Mouse (Mus musculus) lung, adult 18-20 months (tissue): ENCODE results near the gene Ptch1.

ENCODE experiments used
- DNase-seq, 2 experiments: peaks; one replicate each; pipeline ENCODE4 v3.0.0; 2022; ENCODE audit warnings: mixed read lengths in 2 of 2

The Ptch1 gene

DNA sequence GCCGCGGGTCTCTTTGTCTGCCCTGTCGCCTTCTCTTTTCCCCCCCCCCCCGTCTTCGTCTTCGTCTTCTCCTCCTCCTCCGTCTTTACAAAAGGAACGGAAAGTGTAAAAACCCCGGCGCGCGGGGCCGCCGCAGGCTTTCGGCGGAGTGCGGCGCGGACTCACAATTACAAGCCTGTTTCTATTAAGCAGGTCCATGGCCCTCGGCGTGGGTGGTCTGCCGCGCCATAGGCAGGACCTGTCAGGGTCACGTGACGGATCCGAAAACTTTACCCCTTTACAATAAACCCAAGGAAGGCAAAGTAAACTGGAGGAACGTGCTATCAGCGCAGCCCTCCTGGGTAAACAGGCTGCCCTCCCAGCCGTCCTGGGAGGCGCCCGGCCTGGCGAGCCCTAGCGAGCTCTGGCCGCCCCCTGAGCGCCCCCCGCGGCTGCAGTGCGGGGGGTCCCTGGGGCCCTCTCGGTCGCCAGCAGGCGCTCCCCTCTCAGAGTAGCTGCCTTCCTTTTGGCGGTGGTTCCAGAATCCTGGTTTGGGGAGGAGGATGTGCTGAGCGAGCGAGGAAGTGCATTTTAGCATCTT is at the start of gene Ptch1:
TSS of gene Ptch1 (minus strand) at position 343 of the 580 bp plus-strand sequence.
- peak; percentile 18 to 25 for DNase-seq

DNA sequence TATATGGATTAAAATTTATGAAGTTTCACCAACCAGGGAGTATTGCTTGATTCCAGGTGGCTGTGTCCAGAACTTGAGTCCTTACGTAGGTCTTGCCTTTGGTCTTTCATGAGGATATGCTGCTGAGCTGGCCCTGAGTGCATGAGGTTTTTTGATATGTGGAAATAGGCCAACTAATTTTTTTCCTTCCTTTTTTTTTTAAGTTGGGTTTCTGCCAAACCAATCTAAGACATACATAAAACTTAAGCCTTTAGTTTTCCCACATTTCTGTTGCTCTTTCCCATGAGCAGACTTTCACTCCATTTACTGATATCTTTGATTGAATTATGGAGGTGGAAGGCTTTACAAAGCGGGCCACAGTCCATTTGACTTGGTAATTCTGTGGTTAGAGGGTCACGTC is 47.9 kb upstream of the Ptch1 start:
- DNase-seq: no peak

DNA sequence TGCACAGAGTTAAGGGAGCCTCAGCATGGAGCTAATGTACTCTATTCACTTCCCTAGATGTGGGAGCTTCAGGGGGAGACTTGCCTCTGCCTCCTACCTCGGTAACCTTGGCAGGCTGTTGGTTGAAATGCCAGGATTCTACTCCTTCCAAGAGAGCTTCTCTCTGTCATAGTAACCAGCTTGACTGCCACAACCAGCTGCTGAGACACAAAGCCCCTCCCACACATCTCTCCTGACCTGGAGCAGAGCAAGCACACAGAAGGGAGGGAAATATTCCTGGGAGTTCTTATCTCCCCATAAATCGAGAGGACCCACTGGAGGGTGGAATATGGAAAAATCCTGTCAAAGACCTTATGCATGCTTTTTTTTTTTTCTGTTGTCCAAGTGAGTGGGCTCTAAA is 39.8 kb upstream of the Ptch1 start:
- DNase-seq: no peak

DNA sequence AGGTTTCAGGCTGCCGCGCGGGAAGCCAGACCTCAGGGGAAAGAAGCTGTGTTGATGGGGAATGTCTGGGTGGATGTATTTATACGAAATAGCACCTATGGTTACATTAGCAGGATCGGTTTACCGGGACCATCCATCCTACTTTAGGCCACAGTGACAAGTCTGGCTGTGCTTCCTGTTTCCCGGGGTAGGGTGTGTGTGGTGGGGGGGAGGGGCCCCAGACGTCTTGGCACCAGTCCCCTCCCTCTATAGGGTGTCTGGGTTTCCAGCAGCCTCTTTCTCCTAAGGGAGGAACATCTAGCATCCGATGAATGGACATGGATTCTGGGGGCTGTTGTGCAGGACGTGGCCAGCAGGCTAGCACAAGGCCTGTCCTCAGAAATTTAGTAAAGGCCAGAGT is 36.3 kb upstream of the Ptch1 start:
- no peak for DNase-seq

DNA sequence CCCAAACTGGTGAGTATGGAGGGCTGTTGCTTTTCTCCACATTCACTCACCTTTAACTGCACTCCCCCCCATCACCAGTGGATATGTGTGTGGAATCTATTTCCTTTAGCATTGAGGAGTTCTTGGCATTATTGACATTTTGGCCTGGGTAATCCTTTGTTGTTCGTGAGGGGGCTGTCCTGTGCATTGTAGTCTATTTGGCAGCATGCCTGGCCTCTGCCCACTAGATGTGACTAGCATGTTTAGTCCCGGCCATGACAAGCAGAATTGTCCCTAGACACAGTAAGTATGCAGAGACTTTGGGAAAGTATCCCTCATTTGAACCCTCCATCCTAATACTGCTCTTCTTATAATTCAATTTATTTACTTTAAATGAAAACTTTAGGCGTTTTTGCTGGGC is 24.2 kb upstream of the Ptch1 start:
- no peak for DNase-seq

DNA sequence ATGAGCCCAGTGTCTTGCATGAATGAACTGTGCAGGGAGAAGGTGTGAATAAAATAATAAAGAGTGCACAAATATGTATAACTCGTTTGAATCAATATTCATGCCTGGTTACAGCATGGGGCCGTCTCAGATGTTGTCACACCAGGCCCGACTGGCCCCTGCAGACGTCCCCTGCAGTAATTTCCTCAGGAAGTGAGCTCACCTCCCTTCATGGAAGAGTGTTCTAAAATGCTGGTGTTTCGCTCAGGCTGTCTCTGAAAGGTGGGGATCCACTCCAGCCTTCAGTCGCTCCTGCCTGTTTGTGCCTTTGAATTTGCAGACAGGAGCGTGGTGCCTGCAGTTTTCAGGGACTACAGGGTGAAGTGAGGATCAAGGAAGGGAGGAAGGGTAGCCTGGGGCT is 22.5 kb upstream of the Ptch1 start:
- DNase-seq: no peak

DNA sequence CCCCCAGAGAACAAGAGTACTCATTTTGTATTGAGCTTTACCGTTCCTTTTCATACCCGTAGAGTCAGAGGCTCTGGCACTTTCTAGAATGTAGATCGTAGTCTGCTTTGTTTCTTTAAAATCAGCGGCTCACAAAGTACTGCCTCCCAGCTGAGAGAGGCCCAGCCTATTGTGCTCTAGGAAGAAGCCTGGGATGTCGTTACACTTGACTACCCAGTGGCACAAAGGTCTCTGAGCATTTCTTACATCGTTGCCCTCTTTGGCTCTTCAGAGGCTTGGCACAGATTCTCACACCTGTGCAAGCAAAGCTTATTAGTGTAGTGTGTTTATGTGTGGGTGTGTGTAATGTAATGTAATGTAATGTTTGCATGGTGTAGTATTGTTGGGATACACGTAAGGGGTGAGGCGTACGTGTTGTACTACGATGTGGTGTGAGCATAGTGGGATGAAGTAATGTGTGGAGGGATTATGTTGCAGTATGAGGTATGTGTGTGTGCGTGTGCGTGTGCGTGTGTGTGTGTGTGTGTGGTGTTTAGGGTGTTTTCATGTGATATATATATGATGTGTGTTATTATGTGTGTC is 20.2 kb upstream of the Ptch1 start:
- no peak for DNase-seq

DNA sequence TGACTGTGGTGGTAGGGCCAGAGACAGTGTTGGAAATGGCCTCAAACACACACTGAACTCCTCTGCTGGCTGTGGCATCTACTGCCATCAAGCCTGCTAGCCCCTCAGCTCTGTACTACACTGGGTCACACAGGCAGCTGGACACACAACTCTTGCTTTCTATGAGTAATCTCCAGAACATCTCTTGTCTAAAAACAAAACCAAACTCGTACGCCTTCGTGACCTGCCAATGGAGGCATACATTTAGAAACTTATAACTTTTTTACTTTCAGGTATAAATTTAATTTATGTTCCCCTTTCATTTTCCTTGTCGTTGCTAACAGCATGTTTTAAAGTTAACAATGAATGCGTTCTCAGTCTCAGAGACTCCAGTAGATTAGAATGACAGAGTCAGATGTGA is 19.4 kb upstream of the Ptch1 start:
- no peak for DNase-seq

DNA sequence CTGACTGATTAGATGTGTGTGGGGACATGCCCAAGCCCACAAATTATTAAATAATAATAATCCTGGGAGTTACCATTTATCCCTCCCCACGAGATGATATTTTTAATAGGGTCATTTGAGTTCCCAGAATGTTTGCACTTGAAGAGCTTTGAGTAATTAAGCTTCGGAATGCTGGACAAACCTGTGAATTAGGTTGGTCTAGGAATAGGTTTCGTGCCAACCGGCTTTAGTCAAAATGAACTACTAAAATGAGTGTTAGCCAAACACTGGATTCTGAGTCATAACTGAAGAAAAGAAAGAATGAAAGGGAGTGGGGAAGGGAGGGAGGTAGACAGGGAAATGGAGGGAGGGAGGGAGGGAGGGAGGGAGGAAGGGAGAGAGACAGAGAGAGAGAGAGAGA is 1.2 kb upstream of the Ptch1 start:
- DNase-seq: no peak

DNA sequence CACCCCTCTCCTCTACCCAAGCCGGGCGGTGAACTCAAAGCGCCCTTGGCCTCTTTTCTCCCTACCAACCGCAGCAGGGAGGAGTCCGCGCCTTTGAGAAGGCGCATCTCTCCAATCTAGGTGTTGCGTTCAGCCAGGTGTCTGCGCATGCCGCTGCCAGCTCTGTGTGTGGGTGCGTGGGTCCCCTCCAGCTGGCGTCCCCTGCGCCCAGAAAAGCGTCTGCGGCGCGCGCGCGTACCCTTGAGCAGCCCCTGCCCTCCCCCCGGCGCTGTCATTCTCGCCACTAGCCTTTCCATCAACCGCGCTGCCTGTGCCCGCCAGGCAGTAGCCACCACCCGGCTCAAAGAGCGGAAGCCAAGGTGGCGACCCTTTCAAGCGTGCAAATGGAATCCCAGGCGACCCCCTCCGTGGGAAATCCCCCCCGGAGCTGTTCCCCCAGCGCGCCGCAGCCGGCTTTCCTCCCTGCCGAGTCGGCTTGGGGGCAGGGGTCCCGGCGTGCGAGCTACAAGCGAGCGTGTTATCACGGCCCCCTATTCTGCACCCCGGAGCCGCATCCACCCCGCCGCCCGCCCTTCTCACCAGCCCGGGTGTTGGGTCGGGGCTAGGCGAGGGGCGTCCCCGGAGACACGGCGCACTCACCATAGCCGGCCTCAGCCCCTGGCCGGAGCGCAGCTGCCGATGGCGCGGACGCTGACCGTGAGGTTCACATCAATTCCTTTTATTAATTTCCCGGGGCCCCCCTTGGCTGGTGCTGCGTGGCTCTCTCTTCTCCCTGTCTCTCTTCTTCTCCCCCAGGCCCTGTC is 744 bp downstream of the Ptch1 start:
- DNase-seq: no peak

DNA sequence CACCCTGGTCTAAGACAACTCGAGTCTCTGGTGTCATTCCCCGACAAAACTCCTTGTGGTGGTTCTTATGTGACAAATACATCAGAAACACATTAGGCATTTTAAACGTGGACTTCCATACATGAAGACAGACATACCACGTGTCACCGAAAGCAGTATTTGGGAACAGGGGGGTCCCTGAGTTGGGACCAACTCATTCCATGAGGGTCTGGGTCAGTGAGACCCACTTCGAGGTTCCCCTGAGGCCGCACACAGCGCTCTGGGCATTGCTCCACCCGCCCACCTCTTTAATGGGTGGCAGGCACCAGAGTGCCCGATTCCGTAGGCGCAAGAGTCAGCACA is 1.3 kb downstream of the Ptch1 start:
- DNase-seq: no peak

DNA sequence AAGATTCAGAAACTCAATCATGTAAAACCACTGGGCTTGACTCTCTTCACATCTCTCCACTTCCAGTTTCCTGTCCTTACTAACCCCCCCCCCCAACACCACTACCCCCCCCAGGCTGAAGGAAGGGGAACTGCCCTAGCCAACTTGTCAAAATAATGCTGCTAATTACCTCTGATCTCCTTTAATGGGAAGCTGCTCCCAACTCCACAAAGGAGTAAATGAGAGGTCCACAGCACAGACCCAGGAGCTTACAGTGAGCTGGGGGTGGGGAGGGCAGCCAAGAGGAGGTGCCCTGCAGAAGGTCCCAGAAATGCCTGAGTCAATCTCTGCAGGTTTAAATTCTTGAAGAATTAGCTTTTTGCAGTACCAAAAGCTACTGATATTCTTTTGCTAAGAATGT is 2.9 kb downstream of the Ptch1 start:
- no peak for DNase-seq

DNA sequence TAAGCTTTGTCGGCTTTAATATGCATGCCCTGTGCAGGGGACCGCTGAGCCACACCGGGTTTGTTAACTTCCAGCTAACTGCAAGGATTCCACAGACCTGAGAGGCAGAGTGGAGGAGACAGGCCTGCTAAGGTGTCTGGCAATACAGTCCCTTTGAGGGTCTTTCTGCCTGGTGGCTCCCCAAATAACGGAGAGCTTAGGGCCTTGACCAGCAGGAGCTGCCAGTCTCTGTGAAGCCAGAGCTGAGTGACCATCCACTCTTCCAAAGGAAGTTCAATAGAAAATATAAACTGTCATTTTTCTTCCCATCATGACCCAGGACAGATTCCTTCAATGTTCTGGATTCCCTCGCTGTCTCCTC is 4.0 kb downstream of the Ptch1 start:
- no peak for DNase-seq

DNA sequence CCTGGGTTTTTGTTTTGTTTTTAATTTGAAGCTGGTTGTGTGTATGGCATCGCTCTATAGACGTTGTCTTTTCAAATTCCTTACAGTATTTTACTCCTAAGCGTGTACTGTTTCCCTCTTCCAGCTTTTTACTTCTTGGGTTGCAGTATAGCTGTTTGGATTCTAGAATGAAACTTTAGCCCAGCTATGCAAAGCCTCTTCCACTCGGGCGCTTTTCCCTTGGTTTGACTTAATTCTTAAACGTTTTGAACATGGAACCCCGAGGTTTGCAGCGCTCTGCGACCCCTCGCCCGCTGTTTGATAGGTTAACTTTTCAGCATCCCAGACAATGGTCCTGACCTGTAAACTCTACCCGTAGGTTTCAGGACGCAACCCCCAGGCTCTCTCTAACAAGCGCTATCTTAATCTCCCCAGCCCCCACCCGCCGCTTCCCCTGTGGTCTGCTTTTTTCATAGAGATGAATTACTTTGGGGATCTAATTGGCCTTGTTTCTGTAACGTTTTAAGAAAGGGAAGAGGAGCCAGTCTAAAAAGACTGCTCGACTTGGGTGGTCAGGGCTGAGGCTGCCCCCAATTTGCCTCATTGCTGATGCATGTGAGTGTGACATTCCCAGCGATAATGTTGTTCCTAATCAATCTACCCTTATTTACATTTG is 4.5 kb downstream of the Ptch1 start:
- no peak for DNase-seq

DNA sequence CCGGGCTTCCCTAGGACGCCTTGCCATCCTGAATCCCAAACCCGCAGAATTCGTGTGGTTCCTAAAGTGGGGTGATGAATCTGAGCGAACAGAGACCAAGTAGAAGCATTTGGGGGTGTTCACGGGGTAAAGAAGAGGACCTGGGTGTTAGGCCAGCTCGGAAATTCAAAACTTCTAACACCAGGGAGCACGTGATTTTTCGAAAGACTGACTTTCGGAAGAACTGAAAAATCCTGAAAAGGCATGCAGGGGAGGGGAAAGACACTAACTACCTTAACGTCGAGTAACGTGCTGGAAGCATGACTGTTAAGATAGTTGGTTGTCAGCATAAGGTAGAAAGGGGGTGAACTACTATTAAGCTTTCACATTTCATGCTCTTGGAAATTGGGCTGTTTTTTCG is 5.1 kb downstream of the Ptch1 start:
- DNase-seq: no peak

DNA sequence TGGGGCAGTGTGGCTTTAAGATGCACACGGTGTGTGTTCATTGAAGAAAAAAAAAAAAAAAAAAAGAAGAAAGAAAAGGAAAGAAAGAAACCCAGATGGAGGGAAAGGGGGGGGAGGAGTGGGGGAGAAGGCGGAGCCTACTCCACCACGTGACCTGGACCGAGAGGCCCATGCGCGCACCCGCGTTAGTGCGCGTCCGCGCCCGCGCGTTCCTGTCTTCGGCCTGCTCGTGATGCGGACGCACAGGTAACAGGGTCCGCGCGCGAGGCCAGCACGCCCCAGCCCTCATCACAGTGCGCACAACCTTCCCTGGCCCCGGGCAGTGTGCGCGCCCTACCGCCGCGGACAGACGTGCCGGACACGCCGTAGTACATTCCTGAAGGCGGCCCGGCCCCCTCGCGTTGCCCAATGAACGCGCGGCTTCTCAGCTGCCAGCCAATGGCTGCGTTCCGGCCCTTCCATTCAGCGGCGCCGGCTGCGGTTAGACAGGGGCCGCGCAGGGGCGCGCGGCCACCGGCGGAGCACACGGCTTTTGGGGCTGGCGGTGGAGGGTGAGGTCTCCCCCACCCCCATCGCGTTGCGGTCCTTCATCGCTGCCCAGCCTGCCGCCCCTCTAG is 5.6 kb downstream of the Ptch1 start:
- DNase-seq: peak; percentile 96

DNA sequence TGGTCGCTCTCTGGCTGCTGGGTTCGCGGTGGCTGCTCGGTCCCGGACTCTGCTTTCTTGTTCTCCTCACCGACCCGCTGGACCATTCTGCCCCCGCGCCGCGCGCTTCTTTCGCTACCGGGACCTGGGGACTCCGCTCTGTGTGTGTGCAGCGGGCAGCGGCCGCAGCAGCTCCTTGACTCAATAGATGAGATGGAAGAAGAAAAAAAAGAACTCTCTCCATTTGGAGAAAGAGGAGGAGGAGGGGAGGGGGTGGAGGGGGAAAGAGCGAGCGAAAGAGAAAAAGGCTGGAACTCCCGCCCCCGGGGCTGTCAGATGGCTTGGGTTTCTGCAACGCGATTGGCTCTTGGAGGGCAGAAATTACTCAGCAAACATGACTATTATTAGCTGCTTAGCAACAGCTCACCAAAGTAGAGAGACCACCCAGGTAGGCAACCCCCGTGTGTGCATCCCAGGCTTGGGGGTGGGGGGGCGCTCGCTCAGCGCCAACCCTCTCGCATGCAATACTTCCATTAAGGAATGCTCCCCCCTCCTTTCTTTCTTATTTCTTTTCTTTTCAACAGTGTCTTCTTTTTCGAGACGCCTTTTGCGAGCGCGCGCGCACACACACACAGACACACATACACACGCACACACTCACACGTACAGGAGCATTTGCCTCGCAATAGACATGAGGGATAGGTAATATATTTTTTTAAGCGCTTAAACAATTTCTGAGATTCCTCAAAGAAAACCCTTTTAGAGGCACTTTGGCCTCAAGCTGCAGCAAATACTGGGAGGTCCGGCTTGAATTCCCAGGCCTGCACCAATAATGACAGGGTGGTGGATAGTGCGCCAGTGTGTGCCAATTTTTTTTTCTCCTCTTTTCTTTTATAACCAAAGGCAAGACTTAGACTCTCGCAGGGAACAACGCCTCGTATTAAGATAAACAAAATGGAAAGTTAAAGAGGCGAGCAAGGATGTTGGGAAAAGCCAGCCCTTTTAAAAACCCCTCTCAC is 7.1 kb downstream of the Ptch1 start:
- DNase-seq: peak; percentile 88

DNA sequence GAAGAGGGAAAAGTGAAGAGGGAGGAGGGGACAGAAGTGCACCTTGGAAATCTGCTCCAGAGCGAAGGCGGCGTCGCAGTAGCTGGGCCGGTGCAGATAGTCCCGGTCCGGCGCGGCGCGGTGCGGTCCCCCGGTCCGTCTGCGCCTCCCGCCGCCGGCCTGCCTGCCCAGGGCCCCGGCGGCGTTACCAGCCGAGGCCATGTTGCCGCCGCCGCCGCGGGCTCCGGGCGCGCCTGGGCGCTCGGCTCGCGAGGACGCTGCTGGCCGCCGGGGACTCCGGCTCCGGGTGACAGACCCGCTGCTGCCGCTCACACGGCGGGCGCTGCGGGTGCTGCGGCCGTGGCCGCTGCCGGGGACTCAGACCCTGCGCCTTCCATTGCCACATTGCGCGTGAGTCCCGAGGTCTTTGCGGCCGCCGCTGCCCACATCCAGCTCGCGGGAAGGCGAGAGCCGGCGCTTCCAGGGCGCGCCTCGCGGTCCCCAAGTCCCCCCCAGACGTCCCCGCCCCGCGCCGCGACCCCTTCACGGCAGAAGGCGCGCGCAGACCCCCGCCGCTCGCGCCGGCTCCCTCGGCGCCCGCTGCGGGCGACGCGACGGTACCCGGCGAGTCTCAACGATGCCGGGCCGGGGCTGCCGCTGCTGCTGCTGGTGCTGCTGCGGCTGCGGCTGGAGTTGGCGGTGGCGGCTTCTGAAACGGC is 7.9 kb downstream of the Ptch1 start:
- DNase-seq: peak in 1 of 2 experiments; percentile 37

DNA sequence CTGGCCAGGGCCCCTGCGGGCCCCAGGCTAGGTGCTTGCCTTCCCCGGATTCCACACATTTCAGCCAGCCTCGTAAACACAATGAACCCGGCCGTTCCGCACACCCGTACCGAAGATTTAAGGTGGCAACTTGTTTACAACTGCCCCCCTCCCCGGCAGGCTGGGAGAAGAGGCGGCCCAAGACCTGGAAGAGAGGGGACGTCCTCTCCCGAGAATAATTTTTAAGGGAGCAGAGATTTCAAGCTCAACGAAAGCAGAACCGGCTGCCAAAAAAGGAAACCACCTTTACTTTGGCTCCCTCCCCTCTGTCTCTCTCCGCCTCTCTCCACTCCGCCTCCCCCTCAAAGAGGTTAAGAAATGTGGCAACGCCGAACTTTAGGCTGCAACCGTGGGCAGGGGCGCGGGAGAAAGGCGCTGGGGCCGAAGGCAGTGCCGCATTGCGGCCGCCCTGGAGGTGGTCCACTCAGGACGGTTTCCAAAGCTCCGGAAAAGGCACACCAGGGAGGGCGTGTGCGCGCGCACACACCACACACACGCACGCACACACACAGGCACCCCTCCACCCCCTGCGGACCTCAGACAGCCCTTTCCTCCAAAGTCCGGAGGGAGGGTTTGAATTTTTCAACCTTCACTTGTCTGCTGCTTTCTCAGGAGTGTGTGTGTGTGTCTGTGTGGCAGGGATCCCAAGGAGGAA is 8.6 kb downstream of the Ptch1 start:
- DNase-seq: peak; percentile 87 to 88

DNA sequence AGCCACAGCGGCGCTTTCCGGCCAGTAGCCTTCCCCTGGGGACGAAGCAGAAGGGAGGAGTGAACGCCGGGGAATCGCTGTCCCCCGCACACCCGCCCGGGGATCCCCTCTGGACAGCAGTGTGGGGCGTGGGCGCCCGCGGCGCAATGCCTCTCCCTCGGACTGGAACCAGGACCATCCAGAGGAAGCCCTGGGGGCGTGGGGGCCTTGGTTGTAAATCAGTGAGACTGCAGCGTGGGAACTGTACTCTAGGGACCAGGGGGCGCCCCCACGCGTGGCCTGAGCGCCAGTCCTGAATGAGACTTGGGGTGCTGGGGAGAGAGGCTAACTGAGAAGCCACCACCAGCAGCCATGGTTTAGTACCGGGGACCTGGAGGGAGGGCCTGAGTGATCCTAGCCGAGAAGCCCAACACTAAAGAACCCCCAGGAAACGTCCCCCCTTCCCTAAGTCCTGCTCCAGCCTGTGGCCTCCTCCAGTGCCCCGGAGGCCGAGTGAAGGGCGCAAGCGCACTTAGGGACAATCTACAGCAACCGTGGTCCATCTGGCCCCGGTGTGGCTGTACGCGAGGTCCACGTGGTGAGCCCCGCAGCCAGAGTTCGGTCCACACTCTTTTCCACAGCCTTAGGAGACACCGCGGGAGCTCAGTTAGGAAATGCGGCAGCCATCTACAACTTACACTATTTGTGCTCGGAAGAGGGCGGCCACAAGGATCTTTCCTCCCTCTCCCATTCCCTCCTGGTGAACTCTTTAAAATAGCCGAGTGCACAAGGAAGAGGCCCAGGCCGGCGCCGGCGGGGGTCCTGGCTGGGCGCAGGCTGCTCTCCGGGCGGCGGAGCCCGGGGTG is 9.4 kb downstream of the Ptch1 start:
- peak; percentile 44 to 50 for DNase-seq
